ENCODE assay signal across 35 mouse cellular contexts in the genomic region with DNA sequence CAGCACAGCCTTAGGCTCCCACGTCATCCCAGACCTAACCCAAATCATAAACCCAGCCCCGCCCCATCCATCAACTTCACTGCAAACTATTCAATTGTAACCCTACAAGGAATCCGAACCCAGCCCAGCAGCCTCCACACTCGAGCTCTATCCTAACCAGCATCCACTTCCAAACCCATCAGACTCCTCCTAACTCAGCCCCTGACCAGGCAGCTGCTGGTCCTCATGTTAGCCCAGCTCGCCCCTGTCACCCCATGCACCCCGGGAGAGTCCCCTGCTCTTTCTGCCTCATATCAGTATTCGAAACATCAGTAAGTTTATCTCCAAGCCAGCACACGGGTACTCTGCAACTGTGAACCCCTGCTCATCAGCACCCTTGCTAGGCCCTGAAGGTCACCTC. TPM values are rescaled to one million over a fixed set of nuclear protein-coding genes. Genes with fewer than 3 reads are reported as not detected.
"Had no signal": no experiment of that assay in that cellular context is flagged by ENCODE, and none has a peak within 500 bp of the region (broad histone marks: within the 10 kb centered on the region; RNA-seq: fewer than 3 reads in every experiment).

No protein-coding gene starts in this region.

- H3K4me3 ChIP-seq: heart, embryonic 12.5 days; heart, embryonic 15.5 days; intestine, embryonic 15.5 days; layer of hippocampus, adult 2 months; left cerebral cortex, adult 2 months; limb, embryonic 10.5 days; limb, embryonic 12.5 days; liver, embryonic 13.5 days; liver, embryonic 15.5 days had no signal

- H3K4me2 ChIP-seq: heart, embryonic 12.5 days; heart, embryonic 15.5 days; hindbrain, embryonic 14.5 days; intestine, embryonic 15.5 days; limb, embryonic 12.5 days; liver, embryonic 11.5 days; liver, embryonic 13.5 days; liver, embryonic 15.5 days had no signal

- H3K9me3 ChIP-seq: heart, embryonic 12.5 days; heart, embryonic 15.5 days; intestine, embryonic 15.5 days; limb, embryonic 10.5 days; limb, embryonic 12.5 days; liver, embryonic 13.5 days; liver, embryonic 15.5 days had no signal

- H3K27me3 ChIP-seq: heart, embryonic 12.5 days; heart, embryonic 15.5 days; intestine, embryonic 15.5 days; limb, embryonic 12.5 days; liver, embryonic 13.5 days; liver, embryonic 15.5 days had no signal

- H3K27ac ChIP-seq: hindbrain, embryonic 14.5 days; intestine, embryonic 15.5 days; layer of hippocampus, adult 2 months; left cerebral cortex, adult 2 months; limb, embryonic 10.5 days; limb, embryonic 12.5 days; liver, embryonic 13.5 days; liver, embryonic 15.5 days had no signal

- H3K9ac ChIP-seq: forebrain, postnatal 0 days; heart, embryonic 12.5 days; heart, embryonic 15.5 days; hindbrain, embryonic 14.5 days; intestine, embryonic 15.5 days; limb, embryonic 12.5 days; liver, embryonic 13.5 days; liver, embryonic 15.5 days; liver, postnatal 0 days had no signal

- DNase-seq: forebrain, postnatal 0 days; gastrocnemius, postnatal 14 days; gastrocnemius, postnatal 36 days; heart, postnatal 14 days; kidney, adult 18-20 months; kidney, adult 8-10 months; kidney, postnatal 10 days; kidney, postnatal 25 days; kidney, postnatal 4 days; liver; liver, embryonic 13.5 days; liver, postnatal 0 days had no signal

- H3K4me1 ChIP-seq: intestine, embryonic 15.5 days had no signal

- H3K36me3 ChIP-seq: heart, embryonic 15.5 days; intestine, embryonic 15.5 days; liver, embryonic 13.5 days; liver, embryonic 15.5 days had no signal

- ATAC-seq: forebrain, postnatal 0 days; inflammation-experienced regulatory T-cells, adult 6 months; intestine, embryonic 15.5 days; intestine, postnatal 0 days; liver, postnatal 0 days had no signal

RNA-seq across cellular contexts. Expression of gene Guca2a, which starts 1.8 kb away (rescaled TPM):
- total RNA-seq: forebrain, postnatal 0 days; gastrocnemius, adult 18-20 months; gastrocnemius, adult 8-10 months; gastrocnemius, postnatal 14 days; gastrocnemius, postnatal 36 days; heart, adult 18-20 months; heart, postnatal 14 days; hematopoietic stem cell, adult 5-6 weeks; layer of hippocampus, adult 2 months; layer of hippocampus, postnatal 10 days; layer of hippocampus, postnatal 25 days; left cerebral cortex, adult 2 months; left cerebral cortex, postnatal 14 days; left cerebral cortex, postnatal 36 days had no signal
- polyA plus RNA-seq: forebrain, postnatal 0 days; heart, embryonic 12.5 days; heart, embryonic 15.5 days; hindbrain, embryonic 11.5 days; hindbrain, embryonic 14.5 days; hindbrain, embryonic 16.5 days; inflammation-experienced regulatory T-cells, adult 6 months; limb, embryonic 10.5 days; limb, embryonic 12.5 days; limb, embryonic 14.5 days; liver, embryonic 13.5 days; liver, embryonic 15.5 days; liver, postnatal 0 days had no signal

RNA-seq across cellular contexts. Expression of gene Guca2b, which starts 23.1 kb away (rescaled TPM):
- total RNA-seq: forebrain, postnatal 0 days; gastrocnemius, adult 18-20 months; gastrocnemius, adult 8-10 months; gastrocnemius, postnatal 14 days; gastrocnemius, postnatal 36 days; heart, postnatal 14 days; hematopoietic stem cell, adult 5-6 weeks; layer of hippocampus, adult 2 months; layer of hippocampus, postnatal 10 days; layer of hippocampus, postnatal 25 days; left cerebral cortex, adult 2 months; left cerebral cortex, postnatal 14 days; left cerebral cortex, postnatal 36 days had no signal
- polyA plus RNA-seq: forebrain, postnatal 0 days; heart, embryonic 12.5 days; heart, embryonic 15.5 days; hindbrain, embryonic 11.5 days; hindbrain, embryonic 14.5 days; hindbrain, embryonic 16.5 days; inflammation-experienced regulatory T-cells, adult 6 months; limb, embryonic 10.5 days; limb, embryonic 12.5 days; limb, embryonic 14.5 days; liver, embryonic 13.5 days; liver, postnatal 0 days had no signal
